Mouse (Mus musculus) MN1 (cell line): ENCODE results near the gene Tsen54.

Experiments used
- DNase-seq: peaks from one replicate; pipeline ENCODE4 v3.0.0-alpha.2; 2016; ENCODE audit warnings: low spot score

Gene Tsen54

DNA sequence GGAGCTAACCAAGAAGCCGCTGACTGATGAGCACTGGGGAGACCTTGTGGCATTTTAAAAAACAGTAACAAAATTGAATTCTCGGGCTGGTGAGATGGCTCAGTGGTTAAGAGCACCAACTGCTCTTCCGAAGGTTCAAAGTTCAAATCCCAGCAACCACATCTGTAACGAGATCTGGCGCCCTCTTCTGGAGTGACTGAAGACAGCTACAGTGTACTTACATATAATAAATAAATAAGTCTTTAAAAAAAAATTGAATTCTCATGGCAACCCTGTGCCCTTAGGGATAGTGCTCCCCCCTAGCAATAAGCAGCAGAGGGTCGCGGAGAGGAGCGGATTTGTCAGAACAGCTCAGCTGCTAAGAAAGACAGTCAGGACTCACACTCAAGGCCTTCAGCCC lies 49.4 kb downstream of the Tsen54 start:
- no peak for DNase-seq

DNA sequence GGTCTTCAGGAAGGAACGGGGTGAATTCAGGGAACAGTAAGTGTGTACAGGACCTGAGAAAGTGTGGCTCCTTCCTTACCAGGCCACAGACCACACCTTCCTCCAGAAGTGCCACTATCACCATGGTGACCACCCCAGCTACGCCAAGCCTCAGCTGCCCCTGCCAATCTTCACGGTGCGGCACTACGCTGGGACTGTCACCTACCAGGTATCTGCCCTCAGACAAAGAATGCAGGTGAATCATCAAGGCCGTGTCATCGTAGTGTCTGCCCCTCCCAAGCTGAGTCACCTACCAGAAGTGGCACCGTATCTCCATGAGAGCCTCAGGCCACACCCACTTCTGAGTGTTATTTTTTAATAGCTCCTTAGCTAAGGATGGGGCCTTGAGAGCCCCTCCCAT lies 54.9 kb downstream of the Tsen54 start:
- peak; percentile 32 for DNase-seq

DNA sequence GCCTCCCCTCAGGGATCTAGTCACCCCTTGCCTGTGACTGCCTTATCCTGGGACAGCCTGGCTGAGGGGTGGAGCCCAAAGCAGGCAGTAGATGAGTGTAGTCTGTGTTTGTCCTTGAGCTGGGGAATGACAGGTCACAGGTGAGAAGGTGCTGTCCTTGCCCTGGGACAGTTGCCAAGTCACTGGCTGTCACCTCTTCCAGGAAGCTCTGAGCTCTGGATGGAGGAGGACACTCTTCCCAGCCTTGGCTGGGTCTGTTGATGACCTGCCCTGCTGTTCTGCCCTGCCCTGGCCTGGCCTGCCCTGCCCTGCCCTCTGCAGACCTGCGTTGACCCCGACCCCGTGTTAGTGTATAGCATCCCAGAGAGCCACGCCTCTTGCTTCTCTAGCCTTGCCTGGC lies 57.9 kb downstream of the Tsen54 start:
- no peak for DNase-seq
